Mouse (Mus musculus) right cerebral cortex, adult 18-20 months (tissue): ENCODE measurements around the gene Rbms3.
A peak's percentile ranks its signal among the peaks of the same experiment; 100 is the strongest.

Experiments used
- DNase-seq: peaks from one replicate; pipeline ENCODE4 v3.0.0; 2022; ENCODE audit warnings: mixed read lengths

Gene Rbms3

GRCm38 (mm10) chr9:116814495-116815094 is 815.1 kb downstream of the Rbms3 start:
- no peak for DNase-seq

DNA sequence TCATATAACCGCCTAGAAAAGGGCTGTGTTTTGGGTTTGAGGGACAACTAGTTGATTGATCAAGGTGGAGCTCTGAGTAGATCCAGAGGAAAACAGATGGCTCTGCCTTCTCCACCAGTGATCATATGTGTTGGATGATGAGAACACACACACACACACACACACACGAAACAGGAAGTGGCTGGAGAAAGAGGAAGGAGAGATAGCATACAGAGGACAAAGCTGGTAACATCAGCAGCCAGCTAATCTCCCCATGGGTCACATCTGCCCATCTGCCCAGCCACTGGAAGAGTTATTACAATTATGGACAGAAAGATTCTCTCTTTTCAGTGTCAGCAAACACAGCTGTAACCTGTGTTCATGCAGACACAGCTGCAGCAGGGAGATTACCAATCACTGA is 816.3 kb downstream of the Rbms3 start:
- no peak for DNase-seq

- DNase-seq = no peak
Observed at GRCm38 (mm10) chr9:116809260-116809659, 820.5 kb downstream of the Rbms3 start.

DNA sequence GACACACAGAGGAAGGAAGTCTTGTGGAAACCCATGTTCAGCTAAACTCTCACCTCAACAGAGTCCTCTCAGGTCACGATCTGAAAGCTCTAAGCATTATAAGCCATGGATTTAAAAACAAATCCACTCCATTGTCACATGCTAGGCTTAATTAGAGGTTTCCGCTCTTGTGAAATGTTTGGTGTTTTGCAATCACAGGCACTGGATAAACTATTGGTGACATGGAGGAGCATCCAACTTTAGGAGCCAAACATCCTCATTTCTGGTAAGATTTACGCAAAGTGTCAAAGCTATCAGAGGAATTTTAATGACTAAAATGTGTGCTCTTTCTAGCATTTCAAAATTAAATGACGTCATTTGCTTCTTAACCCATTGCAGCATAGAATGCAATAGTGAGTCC is 821.3 kb downstream of the Rbms3 start:
- no peak for DNase-seq

DNA sequence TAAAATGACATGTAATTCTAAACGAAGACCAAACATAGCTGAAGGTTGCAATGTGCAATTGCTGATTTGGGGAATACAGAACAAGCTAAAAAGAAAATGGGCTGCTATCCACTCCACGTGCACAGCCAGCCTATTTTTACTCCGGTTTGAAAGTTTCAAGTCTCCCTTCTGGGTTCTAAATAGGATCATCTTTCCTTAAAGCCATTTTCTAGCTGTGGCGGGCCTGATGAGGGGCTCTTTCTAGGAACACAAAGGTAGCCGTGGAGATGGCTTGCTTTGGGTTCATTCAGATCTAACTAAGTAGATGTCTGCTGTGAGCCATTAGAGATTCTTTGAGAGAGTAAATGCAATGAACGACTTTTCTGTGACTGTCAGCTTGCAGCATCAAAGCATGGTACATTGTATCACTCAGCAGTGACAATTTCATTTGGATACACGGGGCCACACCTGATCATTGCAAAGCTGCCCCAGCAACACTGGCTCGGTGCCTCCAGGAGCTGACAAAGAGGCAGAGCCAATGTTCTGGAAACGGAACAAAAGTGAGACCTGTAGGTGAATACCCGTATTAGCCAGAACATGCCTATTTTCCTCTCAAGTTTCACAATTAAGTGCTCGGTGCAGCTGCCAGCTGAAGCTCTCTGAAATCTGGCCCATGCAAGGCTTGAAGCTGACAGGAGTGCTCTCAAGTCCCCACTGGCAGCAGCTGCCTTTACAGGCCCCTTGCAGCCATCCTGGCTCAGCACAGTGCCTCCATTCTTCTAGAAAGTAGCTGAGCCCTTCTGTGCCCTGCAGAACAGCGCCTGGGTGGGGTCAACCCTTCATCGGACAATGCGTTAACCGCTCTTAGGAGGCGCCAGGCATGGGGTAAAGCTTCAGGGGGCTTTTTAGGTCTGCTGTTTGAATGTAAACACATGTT is 822.3 kb downstream of the Rbms3 start:
- DNase-seq = no peak

DNA sequence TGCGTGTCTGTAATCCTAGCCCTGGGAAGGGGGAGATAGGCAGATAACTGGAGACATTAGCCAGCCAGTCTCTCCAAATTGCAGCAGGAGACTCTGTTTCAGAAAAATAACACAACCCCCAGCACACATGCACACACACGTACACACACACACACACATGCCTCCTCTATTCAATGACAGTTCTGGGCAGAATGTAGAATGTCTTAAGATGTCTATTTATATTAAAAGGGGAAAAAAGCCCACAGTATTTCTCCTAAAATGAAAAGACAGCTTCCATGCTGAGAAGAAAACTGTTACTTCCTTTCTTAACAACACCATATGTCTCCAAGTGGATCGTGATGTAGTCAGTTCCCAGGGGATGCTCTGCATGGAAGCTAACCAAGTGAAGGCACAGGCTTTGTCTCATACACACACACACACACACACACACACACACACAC is 826.4 kb downstream of the Rbms3 start:
- no peak for DNase-seq

- DNase-seq = peak; percentile 12
Observed at GRCm38 (mm10) chr9:116802602-116803001, 827.1 kb downstream of the Rbms3 start.

- DNase-seq = no peak
Observed at GRCm38 (mm10) chr9:116795240-116795955, 834.3 kb downstream of the Rbms3 start.

DNA sequence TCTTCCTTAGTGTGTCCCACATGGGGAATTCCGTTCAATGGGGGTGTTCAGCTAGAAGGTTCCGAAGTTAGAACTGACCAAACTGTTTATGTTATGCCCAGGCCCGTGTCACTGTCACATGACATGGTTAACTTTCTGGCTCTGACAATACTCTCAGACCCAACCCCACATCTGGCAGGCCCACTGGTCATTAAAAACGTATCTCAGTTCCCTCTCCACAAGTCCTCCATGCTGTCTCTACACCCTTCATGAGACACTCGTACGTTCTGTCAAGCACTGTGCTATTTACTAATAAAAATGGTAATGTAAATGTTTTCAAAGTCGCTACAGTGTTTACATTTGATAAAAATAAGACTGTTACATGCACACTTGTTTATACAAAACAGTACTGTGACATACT is 837.9 kb downstream of the Rbms3 start:
- no peak for DNase-seq

DNA sequence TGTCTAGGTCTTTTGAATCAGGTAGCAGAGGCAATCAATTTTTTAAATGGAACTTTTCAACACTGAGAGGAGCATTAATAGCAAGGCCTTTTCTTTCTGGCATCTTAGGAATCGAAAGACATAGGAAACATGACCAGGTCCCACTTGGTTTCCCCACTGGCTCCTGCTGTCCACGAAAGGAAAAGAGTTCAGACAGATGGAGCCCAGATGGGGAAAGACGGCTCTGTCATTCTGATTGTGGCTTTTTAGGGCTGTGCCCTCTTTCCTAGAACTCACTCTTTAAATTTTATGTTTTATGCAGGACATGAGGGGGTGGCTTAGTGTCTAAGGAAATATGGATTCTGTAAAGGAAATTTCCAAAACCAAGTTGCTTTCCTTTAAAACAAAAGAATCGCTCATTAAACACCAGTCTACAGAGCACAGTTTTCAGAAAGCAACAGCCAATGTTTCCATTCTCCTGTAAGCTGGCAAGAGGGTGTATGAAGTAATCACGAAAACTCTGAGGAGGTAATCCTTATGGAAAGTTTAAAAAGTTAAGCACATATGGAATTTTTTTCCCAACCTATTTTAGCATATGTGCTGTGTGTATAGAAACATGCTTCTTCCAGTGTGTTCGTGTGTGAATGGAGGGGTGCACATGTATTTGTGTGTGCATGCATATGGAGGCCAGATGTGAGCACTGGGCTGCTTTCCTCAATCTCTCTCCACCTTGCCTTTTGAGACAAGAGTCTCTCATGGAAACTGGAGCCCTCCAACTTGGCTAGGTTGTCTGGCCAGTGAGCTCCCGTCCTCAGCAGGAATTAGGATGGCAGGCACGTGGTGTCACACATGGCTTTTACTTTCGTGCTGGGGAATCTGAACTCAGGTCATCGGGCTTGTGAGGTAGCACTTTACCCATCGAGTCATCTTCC is 843.3 kb downstream of the Rbms3 start:
- no peak for DNase-seq

DNA sequence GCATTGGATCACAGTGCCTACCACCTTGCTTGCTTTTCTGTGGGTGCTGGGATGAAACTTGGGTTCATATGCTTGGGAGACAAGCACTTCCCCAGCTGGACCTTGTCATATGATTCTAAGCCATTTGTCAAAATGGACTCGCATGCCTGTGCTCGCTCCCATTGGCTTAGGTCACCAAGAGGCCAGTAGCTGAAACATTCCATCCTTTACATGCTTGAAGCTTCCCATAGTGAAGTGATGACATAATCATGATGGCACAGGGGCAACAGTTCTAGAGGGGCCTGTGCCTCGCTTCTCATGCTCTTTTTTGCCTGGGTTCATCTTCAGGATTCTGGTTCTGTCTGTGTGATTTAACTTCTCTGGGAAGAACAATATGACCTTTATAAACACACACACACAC is 857.9 kb downstream of the Rbms3 start:
- DNase-seq = no peak

DNA sequence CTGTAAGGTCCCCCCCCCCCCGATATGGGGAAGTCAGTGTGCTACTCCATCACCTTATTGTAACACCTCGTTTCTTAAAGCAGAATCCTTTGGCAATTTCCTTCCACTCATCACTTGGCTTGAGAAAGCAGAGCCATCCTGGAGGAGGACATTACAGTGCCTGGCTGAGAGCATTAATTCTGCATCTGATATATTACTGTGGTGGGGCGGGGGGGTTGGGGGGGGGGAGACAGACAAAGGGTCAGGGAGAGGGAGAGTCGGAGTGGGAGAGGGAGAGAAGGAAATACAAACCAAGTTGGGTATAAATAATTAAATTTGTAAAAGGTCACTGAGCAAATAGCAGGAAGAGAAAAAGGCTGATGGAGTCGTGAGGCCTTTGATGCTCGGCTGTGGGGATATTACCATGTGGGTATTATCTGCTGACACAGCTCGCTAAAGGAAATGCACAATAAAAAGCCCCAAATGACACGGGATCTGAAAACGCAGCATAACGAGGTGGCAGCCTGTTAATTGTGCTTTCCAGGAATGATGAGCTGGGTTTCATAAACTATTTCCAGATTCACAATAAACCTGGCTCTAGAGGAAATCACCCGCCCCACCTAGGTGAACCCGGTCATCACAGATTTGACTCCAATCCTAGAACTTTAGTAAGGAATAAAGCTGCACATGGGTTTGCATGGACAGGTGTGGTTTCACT is 860.2 kb downstream of the Rbms3 start:
- DNase-seq = no peak

DNA sequence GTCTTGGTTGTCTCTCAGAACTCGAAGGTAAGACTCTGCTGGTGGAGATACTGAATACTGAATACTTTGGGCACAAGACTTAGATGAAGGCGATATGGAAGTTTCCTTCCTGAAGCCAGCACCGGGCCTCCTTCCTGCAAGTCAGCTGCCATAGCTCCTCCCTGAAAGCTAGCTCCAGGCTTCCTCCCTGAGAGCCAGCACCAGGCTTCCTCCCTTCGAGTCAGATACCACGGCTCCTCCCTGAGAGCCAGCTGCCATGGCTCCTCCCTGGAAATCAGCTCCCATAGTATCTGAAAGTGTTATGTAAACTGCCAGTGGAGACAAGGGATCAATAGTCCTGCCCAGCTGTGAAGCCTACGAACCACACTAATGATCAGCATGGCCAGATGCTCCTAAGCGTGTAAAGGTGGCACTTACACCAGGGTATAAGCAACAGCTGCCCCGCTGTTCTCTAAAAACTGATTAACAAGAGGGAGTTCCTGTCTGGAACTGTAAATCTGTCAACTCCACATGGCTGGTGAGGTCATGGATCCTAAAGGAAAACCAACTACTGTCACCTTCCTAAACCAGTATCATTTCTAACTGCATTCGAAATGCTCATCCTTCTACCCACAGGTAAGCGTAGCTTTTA is 867.2 kb downstream of the Rbms3 start:
- DNase-seq = no peak

GRCm38 (mm10) chr9:116748857-116749584 is 880.7 kb downstream of the Rbms3 start:
- no peak for DNase-seq

DNA sequence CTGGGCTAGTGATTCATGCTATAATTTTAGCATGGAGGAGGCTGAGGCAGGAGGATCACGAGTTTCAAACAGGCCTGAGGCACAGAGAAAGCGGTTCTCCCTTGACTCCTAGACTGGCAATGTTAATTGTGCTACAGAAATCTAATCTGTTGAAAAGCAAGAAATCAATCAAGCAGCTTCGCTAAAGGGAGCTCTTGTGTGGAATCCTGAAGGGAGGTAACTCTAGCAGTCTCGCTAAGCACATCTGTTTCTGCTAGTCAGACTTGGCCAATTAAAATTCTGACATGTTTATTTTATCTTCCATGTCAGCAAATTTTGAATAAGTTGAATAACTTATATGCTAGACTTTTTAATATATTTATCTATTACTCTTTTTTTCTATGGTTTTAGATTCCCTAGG is 881.4 kb downstream of the Rbms3 start:
- no peak for DNase-seq

DNA sequence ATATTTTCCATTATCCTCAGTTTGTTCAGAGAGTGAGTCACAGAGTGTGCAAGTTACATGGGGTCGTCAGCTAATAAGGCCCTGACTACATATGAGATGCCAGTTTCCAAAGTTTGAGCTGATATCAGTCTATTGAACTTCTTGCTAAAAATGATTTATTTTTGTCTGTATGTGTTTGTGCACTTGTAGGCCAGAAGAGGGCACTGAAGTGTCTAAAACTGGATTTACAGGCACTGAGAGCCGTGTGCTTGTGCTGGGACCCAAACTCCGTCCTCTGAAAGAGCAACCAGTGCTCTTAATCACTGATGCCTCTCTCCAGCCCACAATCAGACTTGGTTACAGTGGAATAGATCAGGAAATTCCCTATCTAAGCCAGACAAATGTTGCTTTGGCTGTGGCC is 882.8 kb downstream of the Rbms3 start:
- DNase-seq = no peak

DNA sequence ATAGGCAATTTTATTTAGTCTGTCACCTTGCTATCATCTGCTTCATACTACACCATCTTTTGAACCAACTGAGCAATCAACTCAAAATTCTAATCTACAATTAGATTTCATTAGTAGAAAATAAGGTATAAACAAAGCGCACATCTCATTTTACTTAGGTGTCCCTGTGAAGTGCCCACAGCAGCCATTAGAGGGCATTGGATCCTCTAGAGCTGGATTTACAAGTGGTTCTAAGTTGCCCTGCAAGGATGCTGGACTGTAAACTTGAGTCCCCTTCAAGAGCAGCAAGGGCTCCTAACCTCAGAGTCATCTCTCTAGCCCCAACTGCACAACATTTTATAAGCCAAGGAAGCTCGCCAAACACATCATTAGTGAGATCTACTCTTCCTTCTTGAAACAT is 891.9 kb downstream of the Rbms3 start:
- no peak for DNase-seq

- DNase-seq = no peak
Observed at GRCm38 (mm10) chr9:116729172-116729571, 900.5 kb downstream of the Rbms3 start.

DNA sequence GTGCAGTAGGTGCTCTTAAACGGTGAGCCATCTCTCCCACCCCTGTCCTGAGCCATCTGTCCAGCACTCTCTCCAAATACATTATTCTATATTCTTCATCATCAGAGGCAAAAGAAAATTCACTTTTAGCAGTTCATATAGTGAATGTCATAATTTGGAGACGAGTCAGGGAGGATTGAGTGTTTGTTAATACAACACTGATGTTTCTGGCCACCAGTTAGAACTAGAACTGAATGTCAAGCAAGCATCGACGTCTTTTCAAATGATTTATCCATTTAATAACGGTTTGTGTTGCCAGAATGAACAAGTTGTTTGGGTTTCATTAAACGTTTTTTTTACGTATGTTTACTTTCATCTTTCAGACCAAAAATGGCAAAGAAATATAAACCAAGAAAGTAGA is 901.1 kb downstream of the Rbms3 start:
- no peak for DNase-seq

GRCm38 (mm10) chr9:116728093-116728492 is 901.6 kb downstream of the Rbms3 start:
- no peak for DNase-seq

DNA sequence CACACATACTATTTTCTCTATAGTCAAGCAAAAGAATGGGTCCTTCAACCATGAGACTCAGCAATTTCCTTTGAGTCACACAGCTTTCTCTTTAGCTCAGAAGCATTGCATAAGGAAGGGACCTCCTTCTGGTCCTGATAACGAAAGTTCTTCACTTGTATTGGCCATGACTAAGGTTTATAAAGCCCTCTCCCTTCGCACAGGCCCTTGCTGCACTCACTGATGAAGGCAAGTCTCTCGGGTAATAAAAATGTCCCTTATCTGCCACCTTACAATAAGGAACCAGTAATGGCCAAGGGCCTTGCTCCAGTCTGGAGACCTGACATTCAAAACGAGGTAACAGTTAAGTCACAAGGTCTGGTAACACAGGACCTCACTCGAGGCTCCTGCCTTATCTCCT is 905.1 kb downstream of the Rbms3 start:
- no peak for DNase-seq
